Mouse (Mus musculus) lung, postnatal 10 days (tissue): ENCODE data around the gene Mapk8ip2.

Source experiments
- DNase-seq: peaks from one replicate; pipeline ENCODE4 v3.0.0; 2021

Gene Mapk8ip2

GRCm38 (mm10) chr15:89452906-89453864, 528 bp upstream of the Mapk8ip2 start:
- peak; percentile 77 for DNase-seq

- no peak for DNase-seq
Observed at GRCm38 (mm10) chr15:89454857-89455256, 1.1 kb downstream of the Mapk8ip2 start.

GRCm38 (mm10) chr15:89455642-89456041, 1.9 kb downstream of the Mapk8ip2 start:
- no peak for DNase-seq

- DNase-seq, result no peak
Observed at GRCm38 (mm10) chr15:89458942-89459341, 5.2 kb downstream of the Mapk8ip2 start.

GRCm38 (mm10) chr15:89459821-89460220, 6.1 kb downstream of the Mapk8ip2 start:
- DNase-seq, result no peak

- DNase-seq, result no peak
Observed at GRCm38 (mm10) chr15:89460298-89460697, 6.6 kb downstream of the Mapk8ip2 start.

GRCm38 (mm10) chr15:89461321-89461720, 7.6 kb downstream of the Mapk8ip2 start:
- no peak for DNase-seq

GRCm38 (mm10) chr15:89462176-89462575, 8.5 kb downstream of the Mapk8ip2 start:
- no peak for DNase-seq

- DNase-seq, result peak; percentile 31
Observed at GRCm38 (mm10) chr15:89463334-89464235, 9.9 kb downstream of the Mapk8ip2 start.

- DNase-seq, result no peak
Observed at GRCm38 (mm10) chr15:89465052-89465451, 11.3 kb downstream of the Mapk8ip2 start.

- peak; percentile 22 for DNase-seq
Observed at GRCm38 (mm10) chr15:89468577-89468976, 14.9 kb downstream of the Mapk8ip2 start.

GRCm38 (mm10) chr15:89471476-89471875, 17.8 kb downstream of the Mapk8ip2 start:
- no peak for DNase-seq

- no peak for DNase-seq
Observed at GRCm38 (mm10) chr15:89473370-89473769, 19.7 kb downstream of the Mapk8ip2 start.

- DNase-seq, result no peak
Observed at GRCm38 (mm10) chr15:89473921-89474320, 20.2 kb downstream of the Mapk8ip2 start.

GRCm38 (mm10) chr15:89474596-89475292, 21.0 kb downstream of the Mapk8ip2 start:
- peak; percentile 31 for DNase-seq

GRCm38 (mm10) chr15:89475293-89475600, 21.5 kb downstream of the Mapk8ip2 start:
- DNase-seq, result no peak

- DNase-seq, result peak; percentile 98
Observed at GRCm38 (mm10) chr15:89475611-89476474, 22.1 kb downstream of the Mapk8ip2 start.

GRCm38 (mm10) chr15:89476475-89476815, 22.7 kb downstream of the Mapk8ip2 start:
- DNase-seq, result no peak

GRCm38 (mm10) chr15:89477091-89477491, 23.4 kb downstream of the Mapk8ip2 start, which contains the start of gene Arsa:
Gene Arsa, minus strand, starts transcription at chr15:89477425.
- peak; percentile 44 for DNase-seq

- DNase-seq, result no peak
Observed at GRCm38 (mm10) chr15:89477806-89478205, 24.1 kb downstream of the Mapk8ip2 start.

GRCm38 (mm10) chr15:89478622-89479021, 24.9 kb downstream of the Mapk8ip2 start:
- no peak for DNase-seq

- DNase-seq, result peak; percentile 71
Observed at GRCm38 (mm10) chr15:89480584-89480983, 26.9 kb downstream of the Mapk8ip2 start.
